Mouse (Mus musculus) heart, postnatal 4 days (tissue): ENCODE results near the gene Gcdh. TPM values are rescaled to one million over a fixed set of nuclear protein-coding genes. Genes with fewer than 3 reads are reported as not detected.
"Not testable (repeated sequence)": the region's sequence is repeated elsewhere in the genome, so short reads cannot be mapped to it uniquely, and the experiment has no call there.

Source experiments
- DNase-seq: peaks from one replicate; pipeline ENCODE4 v3.0.0; 2021
- total RNA-seq, 2 experiments: library from RNA; stranded (reverse); gene quantifications; 2 replicates each; pipeline ENCODE4 v1.2.3; 2021

Gene Gcdh
- total RNA-seq, 2 experiments from 2014 or later, result 29.7 to 33.0 TPM

DNA sequence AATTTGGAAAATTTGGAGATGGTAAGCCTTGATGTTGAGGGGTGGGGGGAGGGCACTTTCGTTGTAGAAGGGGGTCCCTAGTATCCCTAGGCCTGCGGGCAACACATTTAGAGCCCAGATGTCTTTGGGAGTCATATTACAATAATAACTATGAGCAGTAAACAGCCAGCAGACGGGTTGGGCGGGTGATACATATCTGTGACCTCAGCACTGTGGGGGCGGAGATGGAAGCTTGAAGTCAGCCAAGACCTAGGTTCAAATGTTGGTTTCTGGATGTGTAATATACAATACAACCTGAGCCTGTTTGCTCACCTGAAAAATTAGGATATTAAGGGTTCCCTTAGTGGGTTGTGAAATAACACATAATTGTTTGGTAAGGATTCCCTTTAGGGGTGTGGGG lies 16.2 kb upstream of the Gcdh start:
- DNase-seq, result no peak

DNA sequence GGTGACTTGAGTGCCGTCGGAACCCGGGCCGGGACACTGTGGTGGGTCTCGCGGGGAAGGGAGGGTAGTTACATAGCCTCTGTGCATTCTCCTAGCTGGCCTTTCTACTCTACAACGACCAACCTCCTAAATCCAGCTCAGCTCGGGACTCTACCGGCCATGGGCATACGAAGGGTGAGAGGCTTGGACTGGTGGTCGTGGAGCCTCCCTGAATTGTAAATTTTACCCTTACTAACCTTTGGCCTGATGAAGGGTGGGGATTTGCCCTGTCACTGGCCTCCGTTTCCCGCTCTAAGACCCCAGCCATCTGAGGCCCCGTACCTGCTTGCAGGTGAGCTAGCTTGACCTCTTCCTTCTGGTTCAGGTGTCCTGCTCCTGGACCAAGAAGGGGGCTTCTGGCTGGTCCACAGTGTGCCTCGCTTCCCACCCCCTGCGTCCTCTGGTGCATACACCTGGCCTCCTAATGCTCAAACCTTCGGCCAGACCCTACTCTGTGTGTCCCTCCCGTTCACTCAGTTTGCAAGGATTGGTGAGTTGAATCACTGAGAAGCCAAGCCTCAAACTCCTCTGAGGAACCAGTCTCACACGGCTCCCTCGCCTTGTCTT lies 15.5 kb upstream of the Gcdh start:
- DNase-seq, result no peak

DNA sequence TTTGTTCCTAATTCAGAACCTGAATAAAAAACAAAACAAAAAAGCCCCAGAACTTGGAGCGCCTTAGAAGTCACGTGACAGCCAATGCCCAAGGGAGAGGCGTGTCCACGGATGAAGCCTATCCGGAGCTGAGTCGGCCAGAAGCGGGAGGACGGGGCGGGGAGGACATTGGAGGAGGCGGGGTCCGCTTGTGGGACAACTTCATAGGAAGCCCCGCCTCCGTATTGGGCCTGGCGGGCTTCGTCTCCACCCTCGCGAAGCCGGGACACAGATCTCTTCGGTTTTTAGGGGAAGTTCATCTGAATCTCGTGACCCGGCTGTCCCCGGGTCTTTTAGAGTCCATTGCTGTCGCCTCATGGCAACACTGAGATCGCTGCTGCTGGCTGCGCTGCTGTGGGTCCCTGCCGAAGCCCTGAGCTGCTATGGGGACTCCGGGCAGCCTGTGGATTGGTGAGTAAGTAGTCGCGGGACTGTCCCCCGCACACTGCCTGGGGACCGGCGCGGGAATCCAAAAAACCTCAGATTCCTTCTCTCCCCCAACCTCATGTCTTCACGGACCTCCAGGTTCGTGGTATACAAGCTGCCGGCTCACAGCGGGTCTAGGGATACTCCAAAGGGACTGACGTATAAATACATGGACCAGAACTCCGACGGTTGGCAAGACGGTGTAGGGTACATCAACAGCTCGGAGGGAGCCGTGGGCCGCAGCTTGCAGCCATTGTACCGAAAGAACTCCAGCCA lies 14.9 kb upstream of the Gcdh start, which contains the start of gene Dnase2a:
Dnase2a (plus strand) TSS at position 140 of the 741 bp plus-strand sequence.
- peak; percentile 97 for DNase-seq

DNA sequence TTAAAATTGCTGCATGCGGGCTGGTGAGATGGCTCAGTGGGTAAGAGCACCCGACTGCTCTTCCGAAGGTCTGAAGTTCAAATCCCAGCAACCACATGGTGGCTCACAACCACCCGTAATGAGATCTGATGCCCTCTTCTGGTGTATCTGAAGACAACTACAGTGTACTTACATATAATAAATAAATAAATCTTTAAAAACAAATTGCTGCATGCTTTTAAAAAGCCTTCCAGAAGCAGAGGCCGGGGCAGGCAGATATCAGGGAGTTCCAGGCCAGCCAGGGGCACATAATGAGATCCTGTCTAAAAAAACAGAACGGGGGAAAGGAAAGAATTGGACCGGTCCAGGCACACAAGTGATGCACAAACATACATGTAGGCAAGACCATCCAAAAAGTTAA lies 14.3 kb upstream of the Gcdh start:
- DNase-seq, result not testable (repeated sequence)

DNA sequence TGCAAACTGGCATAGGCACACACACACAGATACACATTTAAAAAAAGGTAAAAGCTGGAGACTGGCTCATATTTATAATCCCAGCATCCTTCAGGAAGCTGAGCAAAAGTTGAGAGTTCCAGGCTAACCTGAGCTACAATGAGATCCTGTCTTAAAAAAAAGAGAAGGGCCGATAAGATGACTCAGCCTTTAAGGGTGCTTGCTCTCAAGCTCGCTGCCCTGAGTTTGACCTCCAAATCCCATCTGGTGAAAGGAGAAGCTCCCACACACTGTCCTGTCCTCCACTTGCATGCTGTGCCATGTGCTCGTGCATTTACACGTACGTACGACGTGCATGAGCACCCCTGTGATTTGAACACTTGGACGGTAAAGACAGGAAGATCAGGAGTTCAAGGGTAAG lies 13.8 kb upstream of the Gcdh start:
- DNase-seq, result no peak

DNA sequence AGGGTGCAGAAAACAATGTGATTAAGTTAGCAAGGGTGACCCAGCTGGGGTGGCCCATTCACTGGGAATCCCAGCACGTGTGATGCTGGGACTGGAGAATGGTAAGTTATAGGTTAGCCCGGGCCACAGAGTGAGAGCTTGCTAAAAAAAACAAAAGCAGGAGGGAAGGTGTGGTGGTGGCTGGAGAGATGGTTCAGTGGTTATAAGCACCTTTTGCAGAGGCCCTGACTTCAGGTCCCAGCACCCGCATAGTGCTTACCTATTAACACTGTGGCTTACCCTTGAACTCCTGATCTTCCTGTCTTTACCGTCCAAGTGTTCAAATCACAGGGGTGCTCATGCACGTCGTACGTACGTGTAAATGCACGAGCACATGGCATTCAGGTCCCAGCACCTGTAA lies 13.3 kb upstream of the Gcdh start:
- DNase-seq, result no peak

DNA sequence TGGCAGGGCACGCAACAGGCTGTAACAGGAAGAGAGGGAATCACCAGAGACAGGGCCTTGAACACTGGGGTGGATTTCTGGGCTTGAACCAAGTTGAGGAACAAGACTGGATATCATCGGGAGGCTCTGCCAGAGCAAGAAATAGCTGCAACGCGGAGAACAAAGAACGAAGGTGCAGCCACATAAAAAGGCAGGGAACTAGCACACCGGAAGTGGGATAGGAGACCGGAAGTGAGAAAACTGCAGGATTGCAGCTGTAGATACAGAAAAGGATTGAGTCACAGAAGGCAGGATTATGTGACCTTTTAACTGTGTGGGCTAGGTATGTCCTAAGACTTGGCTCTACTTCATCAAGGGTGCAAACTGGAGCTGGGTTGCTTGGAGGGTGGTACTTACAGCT lies 10.6 kb upstream of the Gcdh start:
- no peak for DNase-seq

DNA sequence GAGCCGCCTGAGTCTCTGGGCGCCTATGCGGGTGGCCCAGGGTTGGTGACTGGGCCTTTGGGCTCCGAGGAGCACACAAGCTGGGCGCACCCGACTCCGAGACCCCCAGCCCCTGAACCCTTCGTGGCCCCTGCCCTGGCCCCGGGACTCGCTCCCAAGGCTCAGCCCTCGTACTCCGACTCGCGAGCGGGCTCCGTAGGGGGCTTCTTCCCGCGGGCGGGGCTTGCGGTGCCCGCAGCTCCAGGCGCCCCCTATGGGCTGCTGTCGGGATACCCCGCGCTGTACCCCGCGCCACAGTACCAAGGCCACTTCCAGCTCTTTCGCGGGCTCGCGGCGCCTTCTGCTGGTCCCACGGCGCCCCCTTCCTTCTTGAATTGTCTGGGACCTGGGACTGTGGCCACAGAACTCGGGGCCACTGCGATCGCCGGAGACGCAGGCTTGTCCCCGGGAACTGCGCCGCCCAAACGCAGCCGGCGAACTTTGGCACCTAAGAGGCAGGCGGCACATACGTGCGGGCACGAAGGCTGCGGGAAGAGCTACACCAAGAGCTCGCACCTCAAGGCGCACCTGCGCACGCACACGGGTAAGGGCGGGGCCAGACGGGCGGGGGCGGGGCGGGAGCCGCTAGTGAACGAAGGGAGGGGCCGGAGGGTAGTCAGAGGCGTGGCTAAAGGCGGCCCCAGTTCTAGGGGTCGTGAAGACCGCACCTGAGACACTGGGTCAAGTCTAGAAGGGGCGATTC lies 9.4 kb upstream of the Gcdh start:
- peak; percentile 96 for DNase-seq

DNA sequence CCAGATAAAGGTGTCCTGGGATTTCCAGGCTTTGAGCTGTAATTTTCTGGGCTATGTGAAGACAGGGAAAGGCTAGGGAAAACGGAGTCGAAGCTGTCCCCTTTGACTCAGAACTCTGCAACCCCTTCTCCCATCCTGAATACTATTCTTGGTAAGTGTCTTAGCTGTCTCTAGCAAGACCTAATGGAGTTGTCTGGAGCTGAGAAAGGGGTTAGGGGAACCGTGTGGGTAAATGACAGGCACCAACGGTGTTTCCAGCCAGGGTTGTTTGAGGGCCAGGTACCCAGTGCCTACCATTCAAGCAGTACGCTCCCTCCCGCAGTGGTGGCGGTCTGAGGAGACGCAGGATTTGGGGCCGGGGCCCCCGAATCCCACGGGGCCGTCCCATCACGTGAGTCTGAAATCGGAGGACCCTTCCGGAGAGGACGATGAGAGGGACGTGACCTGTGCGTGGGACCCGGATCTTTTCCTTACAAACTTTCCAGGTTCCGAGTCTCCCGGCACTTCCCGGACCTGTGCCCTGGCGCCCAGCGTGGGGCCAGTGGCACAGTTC lies 8.7 kb upstream of the Gcdh start:
- no peak for DNase-seq

DNA sequence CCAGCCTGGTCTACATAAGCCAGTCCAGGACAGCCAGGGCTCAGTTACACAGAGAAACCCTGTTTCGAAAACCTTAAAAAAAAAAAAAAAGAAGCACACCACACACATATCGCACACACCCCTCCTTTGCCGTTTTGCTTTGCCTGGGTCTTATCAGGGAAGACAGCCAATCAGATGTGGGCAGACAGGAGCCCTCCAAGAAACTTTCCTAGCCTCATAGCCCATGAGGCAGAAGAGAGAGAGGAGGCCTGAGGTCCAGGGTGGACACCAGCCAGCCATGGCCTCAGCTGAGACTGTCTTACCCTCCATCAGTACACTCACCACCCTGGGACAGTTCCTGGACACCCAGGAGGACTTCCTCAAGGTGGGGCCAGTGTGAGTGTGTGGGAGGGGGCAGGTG lies 8.0 kb upstream of the Gcdh start, which contains the start of gene Klf1:
Klf1 (plus strand) TSS at position 177 of the 400 bp plus-strand sequence.
- no peak for DNase-seq

DNA sequence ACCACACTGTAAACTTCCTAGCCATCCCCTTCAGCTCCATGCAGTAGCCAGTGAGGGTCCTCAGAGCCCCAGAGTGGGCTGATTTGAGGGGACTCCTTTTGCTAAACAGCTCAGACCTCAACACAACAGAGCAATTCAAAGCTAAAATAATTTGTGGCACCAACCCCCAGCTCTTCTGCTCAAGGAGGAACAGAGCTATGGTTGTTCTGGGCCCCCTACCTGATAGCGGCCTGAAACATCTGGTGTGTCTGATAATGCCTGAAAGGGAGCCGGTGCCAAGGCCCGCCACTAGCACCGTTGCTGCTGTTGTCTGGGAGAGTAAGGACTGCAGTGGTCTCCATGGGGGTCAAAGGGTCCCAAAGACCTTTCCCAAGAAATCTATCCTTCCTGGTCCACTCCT lies 7.3 kb upstream of the Gcdh start:
- no peak for DNase-seq

DNA sequence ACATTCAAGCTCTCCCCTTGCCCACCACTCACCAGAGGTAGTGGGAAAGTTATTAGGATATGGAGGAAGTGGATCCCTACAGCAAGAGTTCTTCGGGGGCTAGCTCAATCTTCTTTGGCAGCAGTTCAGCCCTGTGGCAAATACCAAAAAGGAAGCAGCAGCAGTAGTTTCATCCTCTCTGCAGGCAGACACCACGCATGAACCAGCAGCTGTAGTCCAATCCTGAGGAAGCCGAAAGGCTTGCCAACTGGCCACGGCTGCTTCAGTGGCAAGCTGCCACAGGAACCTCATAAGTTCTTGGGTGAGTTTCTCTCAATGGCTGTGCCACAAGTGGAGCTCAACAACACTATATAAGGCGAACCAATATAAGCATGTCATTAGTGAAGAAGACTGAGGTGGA lies 2.2 kb upstream of the Gcdh start:
- DNase-seq, result no peak

DNA sequence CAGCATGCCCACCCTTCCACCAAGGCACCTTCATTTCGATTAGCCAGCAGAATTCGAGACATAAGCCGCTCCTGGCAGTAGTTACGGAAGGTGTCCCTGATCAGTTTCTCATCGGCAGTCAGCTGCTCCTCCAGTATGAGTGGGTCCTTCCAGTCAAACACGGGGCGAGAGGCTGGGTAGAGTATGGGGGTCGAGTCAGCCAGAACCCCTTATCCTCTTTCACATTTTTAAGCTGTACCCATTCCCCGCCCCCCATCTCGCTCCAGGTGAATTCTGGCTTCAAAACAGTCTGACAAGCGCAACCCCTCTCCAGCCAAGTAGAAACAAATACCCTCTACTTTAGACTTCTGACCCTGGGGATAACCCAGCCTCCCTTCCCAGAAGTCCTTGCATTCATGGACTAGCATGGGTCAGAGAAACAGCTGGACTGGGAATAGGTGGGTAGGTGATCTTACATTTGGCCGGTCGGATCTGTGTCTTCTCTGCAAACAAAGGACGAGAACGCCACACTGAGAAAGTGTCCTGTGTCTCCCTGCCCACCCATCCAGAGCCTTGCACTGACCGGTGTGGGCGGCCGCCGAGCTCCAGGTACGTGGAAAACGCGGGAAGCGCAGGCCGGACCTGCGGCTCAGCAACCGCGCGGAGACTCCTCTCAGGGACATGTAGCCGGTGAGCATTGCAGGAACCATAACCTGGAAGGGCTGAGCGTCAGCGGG lies 570 bp downstream of the Gcdh start:
- DNase-seq, result no peak

DNA sequence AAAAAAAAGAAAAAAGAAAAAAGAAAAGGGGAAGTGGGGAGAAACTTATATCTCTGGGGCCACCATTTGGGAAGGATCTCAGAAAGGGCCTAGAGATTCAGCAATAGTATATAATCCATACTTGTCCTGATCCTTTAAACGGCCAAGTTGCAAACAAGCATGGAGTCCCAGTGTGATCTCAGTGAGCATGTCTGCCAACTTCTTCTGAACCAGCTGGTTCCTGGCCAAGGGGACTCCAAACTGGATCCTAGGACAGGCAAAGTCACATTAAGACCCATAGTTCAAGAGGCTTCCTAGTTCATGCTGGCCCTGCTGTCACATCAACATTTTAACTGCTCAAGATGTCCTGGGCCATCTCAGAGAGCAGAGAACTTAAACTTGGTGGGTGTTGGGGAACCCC lies 4.6 kb downstream of the Gcdh start:
- no peak for DNase-seq

DNA sequence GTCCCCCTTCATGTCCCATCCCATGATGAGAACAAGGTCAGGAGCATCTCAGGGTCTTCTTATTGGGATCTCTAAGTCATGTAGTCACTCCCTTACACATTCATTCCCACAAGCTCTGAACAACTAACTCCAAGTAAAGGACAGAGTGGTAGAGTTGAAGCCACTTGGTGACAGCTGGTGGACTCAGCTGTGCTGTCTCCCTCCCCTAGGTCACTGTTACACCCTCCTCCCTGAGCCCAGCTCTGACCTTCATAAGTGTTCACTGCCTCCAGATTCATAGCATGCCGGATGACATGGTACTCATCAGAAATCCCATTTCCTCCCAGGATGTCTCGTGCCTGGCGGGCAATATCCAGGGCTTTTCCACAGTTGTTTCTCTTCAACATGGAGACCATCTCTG lies 5.4 kb downstream of the Gcdh start:
- no peak for DNase-seq

DNA sequence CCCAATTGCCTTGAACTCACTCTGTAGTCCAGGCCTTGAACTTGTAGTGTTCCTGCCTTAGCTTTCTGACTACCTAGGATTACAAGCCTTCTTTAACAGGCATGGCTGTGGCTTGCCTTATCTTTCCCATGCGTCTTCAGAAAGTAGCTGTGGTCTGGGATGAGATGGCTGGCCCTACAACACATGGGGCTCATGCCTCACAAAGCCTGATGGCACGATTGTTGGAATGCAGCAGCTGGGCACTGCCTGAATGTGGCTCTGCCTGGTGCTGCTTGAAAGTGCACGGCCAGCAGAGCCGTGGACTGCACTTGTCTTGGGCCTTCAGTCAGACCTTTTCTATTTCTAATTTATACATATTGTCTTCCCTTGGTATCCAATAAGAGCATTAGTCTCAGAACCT lies 9.0 kb downstream of the Gcdh start:
- DNase-seq, result no peak

DNA sequence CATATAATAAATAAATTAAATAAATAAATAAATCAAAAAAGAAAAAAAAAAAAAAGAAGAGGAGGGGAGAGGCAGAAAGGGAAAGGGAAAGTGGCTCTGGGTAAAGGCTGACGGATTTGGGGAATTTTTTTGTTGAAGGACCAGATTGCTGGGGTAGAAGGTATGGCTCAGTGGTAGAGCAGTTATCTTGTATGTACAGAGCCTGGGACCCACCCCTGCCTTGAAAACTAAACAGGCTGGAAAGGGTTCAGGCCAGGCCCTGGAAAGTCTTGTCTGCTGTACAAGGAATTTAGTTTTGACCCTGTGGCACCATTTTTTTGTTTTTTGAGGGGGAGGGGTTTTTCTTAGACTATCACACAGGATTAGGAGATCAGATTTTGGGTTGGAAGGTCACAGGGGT lies 14.8 kb downstream of the Gcdh start:
- DNase-seq, result no peak

DNA sequence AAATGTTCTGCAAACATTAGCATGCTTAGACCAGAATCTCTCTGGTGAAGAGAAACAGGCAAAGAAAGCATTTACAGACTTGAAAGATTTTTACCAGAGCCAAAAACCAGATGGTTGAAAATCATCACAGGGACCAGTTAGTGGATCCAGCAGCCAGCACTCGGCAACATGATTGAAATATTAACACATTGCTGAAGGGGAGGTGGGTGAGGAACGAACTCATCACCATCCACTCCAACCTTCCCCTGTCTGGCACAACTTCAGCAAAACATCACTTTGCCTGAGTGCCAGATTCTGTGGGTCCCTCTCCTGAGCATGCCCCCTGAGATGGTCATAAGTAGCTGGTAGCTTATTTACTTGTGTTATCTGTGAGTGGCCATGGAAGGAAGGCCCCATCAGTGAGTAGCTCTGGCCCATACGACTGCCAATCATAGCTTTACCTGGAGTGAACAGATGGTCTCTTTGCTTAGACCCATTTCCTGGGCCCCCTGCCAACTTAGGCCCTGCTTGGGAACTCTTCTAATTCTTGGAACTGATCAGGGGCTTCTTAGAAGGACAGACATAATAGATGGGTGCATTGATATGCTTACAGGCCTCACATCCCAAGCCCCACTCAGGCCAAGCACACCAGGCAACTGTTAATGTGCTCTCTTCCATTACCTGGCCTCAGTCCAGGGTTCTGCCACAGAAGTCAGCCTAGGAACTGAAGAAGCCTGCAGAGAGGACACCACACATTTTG lies 16.3 kb downstream of the Gcdh start:
- DNase-seq, result no peak

DNA sequence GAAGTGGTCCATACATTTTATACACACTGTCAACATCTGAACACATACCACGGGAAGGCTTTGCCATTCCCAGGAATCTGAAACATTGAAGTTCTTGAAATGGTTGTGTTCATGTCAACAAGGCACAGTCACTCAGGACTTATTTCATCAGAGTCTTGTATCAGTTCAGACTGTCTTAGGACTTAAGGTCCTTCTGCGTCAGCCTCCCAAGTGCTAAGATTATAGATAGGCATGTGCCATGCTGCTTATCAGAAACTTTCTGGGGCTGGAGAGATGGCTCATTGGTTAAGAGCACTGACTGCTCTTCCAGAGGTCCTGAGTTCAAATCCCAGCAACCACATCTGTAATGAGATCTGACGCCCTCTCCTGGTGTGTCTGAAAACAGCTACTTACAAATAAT lies 19.4 kb downstream of the Gcdh start:
- no peak for DNase-seq

DNA sequence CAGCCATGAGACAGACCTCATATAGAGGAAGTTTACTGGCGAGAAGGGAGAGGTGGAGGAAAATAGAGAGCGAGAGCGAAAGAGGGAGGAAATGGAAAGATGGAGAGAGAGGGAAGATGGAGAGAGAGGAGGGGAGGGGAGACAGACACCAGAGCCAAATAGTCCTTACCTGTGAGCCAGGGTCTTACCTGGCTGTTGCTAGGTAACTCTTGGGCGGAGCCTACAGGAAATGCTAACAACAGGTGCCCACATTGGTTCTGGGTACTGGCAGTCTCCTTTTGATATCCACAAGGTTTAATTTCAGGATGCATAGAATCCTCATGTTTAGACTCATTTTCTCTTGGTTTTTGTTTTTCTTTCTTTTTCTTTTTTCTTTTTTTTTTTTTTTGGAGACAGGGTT lies 20.7 kb downstream of the Gcdh start:
- DNase-seq, result no peak

DNA sequence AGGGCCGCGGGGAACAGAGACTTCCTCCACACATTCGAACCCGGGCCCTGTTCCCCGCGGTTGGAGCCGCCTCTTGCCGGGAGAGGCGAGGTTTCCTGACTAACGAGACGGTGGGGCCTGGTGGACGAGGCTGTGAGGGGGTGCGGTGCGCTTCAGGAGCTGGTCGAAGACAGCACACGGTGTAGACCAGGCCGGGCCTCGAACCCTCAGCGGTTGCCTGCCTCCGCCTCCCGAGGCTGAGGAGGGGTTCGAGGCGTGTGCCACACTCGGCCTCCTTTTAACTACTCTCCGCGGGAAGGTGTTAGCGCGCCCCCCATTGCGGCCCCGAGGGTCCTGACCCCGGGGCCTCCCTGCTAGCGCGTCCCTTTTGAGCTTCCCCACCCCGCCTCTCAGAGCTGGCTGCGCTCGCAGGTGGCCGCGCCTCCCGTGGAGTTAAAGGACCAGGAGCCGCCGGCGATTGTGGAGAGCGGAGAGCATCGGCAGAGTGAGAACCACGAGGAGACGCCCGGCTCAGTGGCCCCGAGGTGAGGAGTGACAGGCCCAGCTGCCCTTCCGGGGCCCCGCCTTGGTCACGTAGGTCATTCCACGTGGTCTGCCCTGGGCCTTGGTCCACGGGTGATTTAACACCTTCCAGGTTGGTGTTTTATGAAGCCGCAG lies 21.3 kb downstream of the Gcdh start:
- DNase-seq, result peak; percentile 41
